Mouse (Mus musculus): ENCODE measurements around the gene Srrm1.

DNA sequence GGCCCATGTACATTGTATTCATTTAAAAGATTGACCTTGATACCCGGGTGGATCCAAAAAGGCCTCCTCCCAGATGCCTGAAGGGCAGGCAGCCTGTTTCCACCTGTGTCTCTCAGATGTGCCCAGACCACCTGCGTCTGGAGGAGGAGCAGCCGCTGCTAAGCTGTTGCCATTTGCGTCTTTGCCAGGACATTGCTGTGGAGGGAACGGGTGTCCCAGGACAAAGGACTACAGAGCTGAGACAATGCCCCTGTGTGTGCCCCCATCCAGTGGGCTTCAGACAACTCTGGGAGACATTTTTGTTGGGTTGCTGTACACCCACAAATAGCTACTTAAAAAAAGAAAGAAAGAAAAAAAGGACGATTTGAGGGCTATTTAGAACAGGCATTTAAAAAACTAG, 9.7 kb upstream of the Srrm1 start:
- TF ChIP-seq CTCF (IDR thresholded peaks at IDR 0.05; ENCODE audit: low read depth, low read length) (no peak), POLR2A (IDR thresholded peaks at IDR 0.05; ENCODE audit: insufficient read depth, low read length) (no peak)
